Mouse (Mus musculus): ENCODE data around the gene Ccdc151.

GRCm38 (mm10) chr9:21962416-21963059, 39.9 kb downstream of the Ccdc151 start:
- TF ChIP-seq POLR2A (IDR thresholded peaks at IDR 0.05; ENCODE audit: extremely low read depth, insufficient read depth, low read length) = no peak
- no peak for TF ChIP-seq CTCF (IDR thresholded peaks at IDR 0.05; ENCODE audit: extremely low read depth, insufficient read depth, low read length)

Data from cortical plate, adult 2 months (tissue).